Mouse (Mus musculus) heart, adult 18-20 months (tissue): ENCODE data around the gene Msmo1. TPM values are rescaled to one million over a fixed set of nuclear protein-coding genes. Genes with fewer than 3 reads are reported as not detected.
A peak's percentile ranks its signal among the peaks of the same experiment; 100 is the strongest.

Experiments used
- DNase-seq, 2 experiments: peaks; one replicate each; pipeline ENCODE4 v3.0.0; 2021 to 2022; ENCODE audit warnings: mixed read lengths in 1 of 2
- total RNA-seq, 2 experiments: library from RNA; stranded (reverse); gene quantifications; 2 replicates each; pipeline ENCODE4 v1.2.3; 2021

Gene Msmo1
- total RNA-seq, 2 experiments from 2014 or later, result 7.9 TPM

GRCm38 (mm10) chr8:64712499-64712898 is 21.1 kb downstream of the Msmo1 start:
- DNase-seq, result no peak

DNA sequence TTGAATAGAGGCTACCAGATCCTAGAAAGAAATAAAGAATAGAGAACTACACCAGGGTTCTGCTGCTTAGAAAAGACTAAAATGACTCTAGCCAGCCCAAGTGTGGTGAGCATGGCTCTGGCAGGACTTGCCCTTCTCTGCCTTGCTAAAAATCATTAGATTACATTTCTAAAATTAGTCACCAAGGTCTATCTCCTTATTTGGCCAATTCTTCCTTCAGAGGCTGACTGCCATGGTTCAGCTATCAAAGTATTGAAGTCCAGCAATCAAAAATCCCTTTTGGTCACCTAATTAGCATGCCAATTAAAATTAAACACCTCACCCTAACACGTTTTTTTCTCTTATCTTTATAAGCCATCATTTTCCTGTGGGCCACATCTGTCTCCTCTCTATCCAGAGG is 22.0 kb downstream of the Msmo1 start:
- no peak for DNase-seq

GRCm38 (mm10) chr8:64707481-64707880 is 26.1 kb downstream of the Msmo1 start:
- no peak for DNase-seq

GRCm38 (mm10) chr8:64703191-64703590 is 30.4 kb downstream of the Msmo1 start:
- no peak for DNase-seq

GRCm38 (mm10) chr8:64692651-64693201 is 40.9 kb downstream of the Msmo1 start, which contains the start of gene Cpe:
Gene Cpe, minus strand, starts transcription at chr8:64693054.
- peak; percentile 82 to 85 for DNase-seq

GRCm38 (mm10) chr8:64691591-64692401 is 41.8 kb downstream of the Msmo1 start:
- DNase-seq, result peak in 1 of 2 experiments; percentile 37

- DNase-seq, result no peak
Measured at GRCm38 (mm10) chr8:64690845-64691244, 42.7 kb downstream of the Msmo1 start.

- no peak for DNase-seq
Measured at GRCm38 (mm10) chr8:64690306-64690705, 43.3 kb downstream of the Msmo1 start.

GRCm38 (mm10) chr8:64688741-64689140 is 44.9 kb downstream of the Msmo1 start:
- no peak for DNase-seq

DNA sequence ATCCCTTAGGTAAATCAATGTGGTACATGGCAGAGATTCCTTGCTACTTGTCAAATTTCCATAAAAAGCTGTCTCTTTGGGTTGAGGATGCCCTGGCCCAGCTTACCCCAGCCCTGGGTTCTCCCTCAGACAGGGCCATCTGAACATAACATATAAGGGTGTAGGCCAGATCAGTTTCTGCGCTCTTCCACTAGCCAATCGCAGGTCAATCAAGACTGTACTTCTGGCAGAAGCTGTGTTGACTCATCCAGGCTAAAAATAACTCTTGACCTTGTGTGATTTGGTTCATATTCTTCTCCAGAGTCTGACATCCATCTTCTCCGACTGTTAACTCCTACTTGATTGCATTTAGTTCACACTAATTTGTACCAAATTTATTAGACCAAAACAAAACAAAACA is 45.4 kb downstream of the Msmo1 start:
- DNase-seq, result peak; percentile 55 to 58

DNA sequence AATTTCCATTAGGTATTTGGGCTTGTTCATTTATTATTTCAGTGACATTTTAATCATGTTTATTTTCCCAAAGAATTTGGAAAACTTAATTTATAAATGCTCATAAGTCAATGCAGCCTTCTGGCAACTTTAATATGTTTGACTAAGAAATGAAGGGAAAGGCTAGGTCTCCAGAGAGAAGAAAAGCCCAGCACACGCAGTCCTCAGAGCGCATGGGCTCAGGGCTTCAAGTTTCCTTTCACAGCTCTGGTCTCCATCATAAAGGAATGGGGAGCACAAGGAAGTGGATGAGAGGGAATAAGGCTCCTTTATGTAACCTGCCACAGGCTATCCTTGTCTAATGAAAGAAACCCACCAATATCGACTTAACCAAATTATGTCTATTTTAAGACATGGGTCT is 51.1 kb downstream of the Msmo1 start:
- DNase-seq, result no peak

DNA sequence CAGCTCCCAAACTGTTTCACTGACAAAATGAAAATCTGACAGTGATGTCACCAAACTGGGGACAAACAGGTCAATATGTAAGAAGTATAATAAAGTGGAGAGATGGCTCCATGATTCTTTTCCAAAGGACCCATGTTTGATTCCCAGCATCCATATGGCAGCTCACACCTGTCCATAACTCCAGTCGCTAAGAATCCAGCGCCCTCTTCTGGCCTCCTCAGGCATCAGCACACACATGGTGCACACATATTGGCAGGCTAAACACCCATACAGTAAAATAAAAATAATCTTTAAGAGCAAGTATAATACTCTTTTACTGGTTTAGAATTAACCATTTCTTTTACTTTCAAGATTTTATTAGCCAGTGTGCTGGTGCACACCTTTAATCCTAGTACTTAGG is 57.2 kb downstream of the Msmo1 start:
- DNase-seq, result no peak

DNA sequence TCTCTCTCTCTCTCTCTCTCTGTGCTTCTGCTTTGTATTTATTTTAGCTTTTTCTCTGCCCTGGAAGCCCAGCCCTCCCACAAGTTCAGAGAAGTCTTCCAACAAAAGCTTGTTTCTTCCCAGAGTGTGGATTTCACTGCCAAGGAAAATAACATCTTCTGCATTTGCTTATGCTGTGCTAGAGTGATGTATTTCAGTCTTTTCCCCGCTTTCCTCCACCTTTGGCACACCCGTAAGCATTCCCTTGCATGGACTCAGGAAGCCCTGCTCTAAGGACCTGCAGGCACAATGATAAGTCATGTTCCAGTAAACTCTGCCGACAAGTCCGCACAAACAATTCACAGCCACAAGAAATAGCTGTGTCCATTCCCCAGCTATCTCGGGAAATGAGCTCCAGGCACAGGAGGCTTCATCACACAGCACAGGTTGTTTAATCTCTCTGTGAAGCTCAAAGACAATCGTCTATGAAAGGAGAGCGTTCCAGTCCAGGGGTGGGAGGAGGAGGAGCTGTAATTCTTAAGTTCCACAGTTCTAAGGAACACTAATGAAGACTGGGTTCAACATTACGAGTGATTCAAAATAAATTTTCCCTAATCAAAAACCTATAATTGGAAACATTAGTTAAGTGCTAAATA is 58.5 kb downstream of the Msmo1 start:
- peak; percentile 37 to 54 for DNase-seq

DNA sequence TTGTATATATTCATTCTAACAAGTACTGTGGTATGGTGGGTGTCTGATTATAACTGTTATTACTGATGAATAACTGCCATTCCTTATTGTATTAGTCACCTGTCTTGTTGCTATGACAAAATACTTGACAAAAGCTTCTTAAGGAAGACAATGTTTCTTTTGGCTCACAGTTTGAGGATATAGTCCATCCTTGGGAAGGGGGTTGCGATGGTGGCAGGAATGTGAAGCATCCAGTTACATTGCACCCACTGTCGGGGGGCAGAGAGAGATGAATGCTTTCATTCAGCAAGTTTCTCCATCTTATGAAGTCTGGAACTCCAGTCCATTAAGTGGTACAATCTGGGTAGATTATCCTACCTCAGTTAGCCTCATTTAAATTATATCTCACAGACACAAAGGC is 60.7 kb downstream of the Msmo1 start:
- DNase-seq, result no peak

- no peak for DNase-seq
Measured at GRCm38 (mm10) chr8:64671937-64672336, 61.7 kb downstream of the Msmo1 start.

Other genes starting within 250 kb of the Msmo1 start
- 100 to 1,000 TPM; 259 to 260 TPM for gene Cpe, start 40.7 kb downstream of the Msmo1 start, total RNA-seq
- 10 to 100 TPM; 18.2 to 24.2 TPM for gene Klhl2, start 116.2 kb upstream of the Msmo1 start, total RNA-seq
- gene Tmem192, start 213.4 kb upstream of the Msmo1 start, total RNA-seq, result 10 to 100 TPM; 23.9 to 27.7 TPM